Mouse (Mus musculus): ENCODE measurements around the gene Abhd6. TPM values are rescaled to one million over a fixed set of nuclear protein-coding genes. Genes with fewer than 3 reads are reported as not detected.

Abhd6 gene
- polyA plus RNA-seq, 1 experiment from 2014 or later, result 21.4 TPM

DNA sequence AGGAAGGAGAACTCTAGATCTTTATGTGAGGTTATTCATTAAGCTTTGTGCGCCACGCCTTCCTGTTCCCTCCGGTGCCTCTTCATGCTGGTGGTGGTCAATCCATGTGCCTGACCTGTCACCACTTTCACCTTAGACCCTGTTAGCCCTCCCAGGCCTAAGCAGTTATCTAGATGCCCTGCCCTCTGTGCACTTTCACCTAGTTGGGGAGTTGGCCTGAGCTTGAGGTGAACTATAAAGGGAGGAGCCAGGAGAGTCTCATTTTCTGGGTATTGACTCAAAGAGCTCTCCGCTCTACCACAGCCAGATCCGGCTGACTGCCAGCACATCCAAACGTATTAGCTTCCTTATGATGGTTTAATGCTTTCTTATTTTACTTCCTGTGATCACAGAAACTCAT lies 13.6 kb downstream of the Abhd6 start:
- ATAC-seq (ENCODE audit: insufficient number of reproducible peaks, insufficient read depth, low FRiP score, low TSS enrichment), result no peak
- no peak overlapping the region for H3K4me3 ChIP-seq
- no peaks in the 10 kb centered on the region for H3K36me3 ChIP-seq
- H3K27ac ChIP-seq, result no peak overlapping the region
- no peaks in the 10 kb centered on the region for H3K27me3 ChIP-seq
- WGBS, result 88% methylated on average over 6 of the region's 6 CpGs
- H3K9ac ChIP-seq, result no peak overlapping the region
- no peak overlapping the region for H3K4me2 ChIP-seq (replicated peaks)
- H3K4me1 ChIP-seq, result peaks cover 10% of the 10 kb centered on the region; the same call in 1 of the 2 replicates
- no peaks in the 10 kb centered on the region for H3K9me3 ChIP-seq

GRCm38 (mm10) chr14:8016951-8017350 lies 14.2 kb downstream of the Abhd6 start:
- ATAC-seq (ENCODE audit: insufficient number of reproducible peaks, insufficient read depth, low FRiP score, low TSS enrichment), result no peak
- Histone ChIP-seq H3K4me1 (peaks cover 10% of the 10 kb centered on the region; the same call in 1 of the 2 replicates), H3K27me3 (no peaks in the 10 kb centered on the region), H3K27ac (no peak overlapping the region), H3K9ac (no peak overlapping the region), H3K4me2 (replicated peaks) (no peak overlapping the region), H3K36me3 (no peaks in the 10 kb centered on the region), H3K9me3 (no peaks in the 10 kb centered on the region), H3K4me3 (no peak overlapping the region)
- 86% methylated on average over 1 of the region's 1 CpGs for WGBS

- Histone ChIP-seq H3K4me3 (no peak overlapping the region), H3K4me2 (replicated peaks) (no peak overlapping the region), H3K4me1 (no peaks in the 10 kb centered on the region), H3K27ac (no peak overlapping the region), H3K9ac (no peak overlapping the region), H3K27me3 (no peaks in the 10 kb centered on the region), H3K9me3 (no peaks in the 10 kb centered on the region), H3K36me3 (no peaks in the 10 kb centered on the region)
- WGBS, result 97% methylated on average over 1 of the region's 1 CpGs
- ATAC-seq (ENCODE audit: insufficient number of reproducible peaks, insufficient read depth, low FRiP score, low TSS enrichment), result no peak
Measured at GRCm38 (mm10) chr14:8020011-8020410, 17.3 kb downstream of the Abhd6 start.

- Histone ChIP-seq H3K9me3 (no peaks in the 10 kb centered on the region), H3K4me3 (no peak overlapping the region), H3K4me1 (no peaks in the 10 kb centered on the region), H3K27me3 (no peaks in the 10 kb centered on the region), H3K27ac (no peak overlapping the region), H3K9ac (no peak overlapping the region), H3K4me2 (replicated peaks) (no peak overlapping the region), H3K36me3 (no peaks in the 10 kb centered on the region)
- no peak for ATAC-seq (ENCODE audit: insufficient number of reproducible peaks, insufficient read depth, low FRiP score, low TSS enrichment)
- 86% methylated on average over 7 of the region's 7 CpGs for WGBS
Measured at GRCm38 (mm10) chr14:8020546-8020945, 17.8 kb downstream of the Abhd6 start.

GRCm38 (mm10) chr14:8024469-8024868 lies 21.8 kb downstream of the Abhd6 start:
- Histone ChIP-seq H3K36me3 (no peaks in the 10 kb centered on the region), H3K4me1 (no peaks in the 10 kb centered on the region), H3K4me3 (no peak overlapping the region), H3K27me3 (no peaks in the 10 kb centered on the region), H3K9me3 (no peaks in the 10 kb centered on the region), H3K4me2 (replicated peaks) (no peak overlapping the region), H3K27ac (no peak overlapping the region), H3K9ac (no peak overlapping the region)
- 29% methylated on average over 6 of the region's 6 CpGs for WGBS
- no peak for ATAC-seq (ENCODE audit: insufficient number of reproducible peaks, insufficient read depth, low FRiP score, low TSS enrichment)

- no peak overlapping the region for H3K9ac ChIP-seq
- no peak overlapping the region for H3K4me3 ChIP-seq
- no peaks in the 10 kb centered on the region for H3K4me1 ChIP-seq
- WGBS, result 85% methylated on average over 10 of the region's 10 CpGs
- H3K4me2 ChIP-seq (replicated peaks), result no peak overlapping the region
- H3K27ac ChIP-seq, result no peak overlapping the region
- no peaks in the 10 kb centered on the region for H3K27me3 ChIP-seq
- ATAC-seq (ENCODE audit: insufficient number of reproducible peaks, insufficient read depth, low FRiP score, low TSS enrichment), result no peak
- H3K36me3 ChIP-seq, result no peaks in the 10 kb centered on the region
- H3K9me3 ChIP-seq, result no peaks in the 10 kb centered on the region
Measured at GRCm38 (mm10) chr14:8024936-8025335, 22.2 kb downstream of the Abhd6 start.

GRCm38 (mm10) chr14:8026769-8027531 lies 24.2 kb downstream of the Abhd6 start:
- no peak for ATAC-seq (ENCODE audit: insufficient number of reproducible peaks, insufficient read depth, low FRiP score, low TSS enrichment)
- Histone ChIP-seq H3K4me3 (no peak overlapping the region), H3K36me3 (no peaks in the 10 kb centered on the region), H3K27ac (no peak overlapping the region), H3K9ac (no peak overlapping the region), H3K4me1 (no peaks in the 10 kb centered on the region), H3K27me3 (no peaks in the 10 kb centered on the region), H3K4me2 (replicated peaks) (no peak overlapping the region), H3K9me3 (no peaks in the 10 kb centered on the region)
- 75% methylated on average over 10 of the region's 10 CpGs for WGBS

DNA sequence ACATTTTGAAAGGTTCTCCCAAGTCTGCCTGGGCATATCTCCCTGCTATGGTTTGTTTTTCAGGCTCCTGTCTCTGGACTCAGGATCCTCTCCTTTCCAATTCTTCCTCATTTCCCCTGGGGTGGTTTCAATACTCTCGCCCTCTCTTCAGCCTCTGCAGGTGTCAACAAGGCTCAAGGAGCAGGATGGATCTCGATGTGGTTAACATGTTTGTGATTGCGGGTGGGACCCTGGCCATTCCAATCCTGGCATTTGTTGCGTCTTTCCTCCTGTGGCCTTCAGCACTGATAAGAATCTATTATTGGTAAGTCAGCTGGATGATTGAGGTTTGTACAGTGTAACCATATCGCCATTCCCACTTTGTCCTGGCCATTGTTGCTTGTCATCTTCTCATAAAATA lies 25.4 kb downstream of the Abhd6 start:
- no peak overlapping the region for H3K9ac ChIP-seq
- no peaks in the 10 kb centered on the region for H3K27me3 ChIP-seq
- H3K4me3 ChIP-seq, result no peak overlapping the region
- no peak for ATAC-seq (ENCODE audit: insufficient number of reproducible peaks, insufficient read depth, low FRiP score, low TSS enrichment)
- H3K36me3 ChIP-seq, result no peaks in the 10 kb centered on the region
- no peak overlapping the region for H3K4me2 ChIP-seq (replicated peaks)
- 81% methylated on average over 5 of the region's 5 CpGs for WGBS
- no peaks in the 10 kb centered on the region for H3K9me3 ChIP-seq
- H3K4me1 ChIP-seq, result no peaks in the 10 kb centered on the region
- H3K27ac ChIP-seq, result no peak overlapping the region

GRCm38 (mm10) chr14:8029752-8030151 lies 27.1 kb downstream of the Abhd6 start:
- no peak overlapping the region for H3K27ac ChIP-seq
- no peak overlapping the region for H3K9ac ChIP-seq
- no peak for ATAC-seq (ENCODE audit: insufficient number of reproducible peaks, insufficient read depth, low FRiP score, low TSS enrichment)
- H3K27me3 ChIP-seq, result no peaks in the 10 kb centered on the region
- 85% methylated on average over 1 of the region's 1 CpGs for WGBS
- no peaks in the 10 kb centered on the region for H3K9me3 ChIP-seq
- H3K36me3 ChIP-seq, result no peaks in the 10 kb centered on the region
- H3K4me1 ChIP-seq, result no peaks in the 10 kb centered on the region
- no peak overlapping the region for H3K4me2 ChIP-seq (replicated peaks)
- no peak overlapping the region for H3K4me3 ChIP-seq

DNA sequence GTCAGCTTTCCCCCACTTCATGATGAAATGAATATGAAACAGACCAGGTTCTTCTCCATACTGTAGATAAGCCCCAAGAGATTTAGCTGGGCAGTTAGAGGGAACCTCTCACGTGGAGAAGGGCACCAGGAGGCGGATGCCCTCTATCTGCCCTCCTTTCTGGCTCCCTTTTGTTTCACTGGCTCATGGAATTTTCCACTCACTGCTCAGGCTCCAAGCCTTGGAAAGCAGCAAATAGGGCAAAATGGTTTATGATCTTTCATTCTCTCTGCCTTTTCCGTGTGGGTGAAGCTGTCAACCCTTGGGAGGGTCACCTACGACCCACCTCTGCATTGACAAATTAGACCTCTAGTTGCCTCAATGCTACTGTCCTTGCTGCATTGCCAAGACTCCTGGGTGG lies 27.8 kb downstream of the Abhd6 start:
- Histone ChIP-seq H3K9ac (no peak overlapping the region), H3K9me3 (no peaks in the 10 kb centered on the region), H3K36me3 (no peaks in the 10 kb centered on the region), H3K4me1 (no peaks in the 10 kb centered on the region), H3K27me3 (no peaks in the 10 kb centered on the region), H3K4me2 (replicated peaks) (no peak overlapping the region), H3K4me3 (no peak overlapping the region), H3K27ac (no peak overlapping the region)
- ATAC-seq (ENCODE audit: insufficient number of reproducible peaks, insufficient read depth, low FRiP score, low TSS enrichment), result no peak
- WGBS, result 65% methylated on average over 4 of the region's 4 CpGs

DNA sequence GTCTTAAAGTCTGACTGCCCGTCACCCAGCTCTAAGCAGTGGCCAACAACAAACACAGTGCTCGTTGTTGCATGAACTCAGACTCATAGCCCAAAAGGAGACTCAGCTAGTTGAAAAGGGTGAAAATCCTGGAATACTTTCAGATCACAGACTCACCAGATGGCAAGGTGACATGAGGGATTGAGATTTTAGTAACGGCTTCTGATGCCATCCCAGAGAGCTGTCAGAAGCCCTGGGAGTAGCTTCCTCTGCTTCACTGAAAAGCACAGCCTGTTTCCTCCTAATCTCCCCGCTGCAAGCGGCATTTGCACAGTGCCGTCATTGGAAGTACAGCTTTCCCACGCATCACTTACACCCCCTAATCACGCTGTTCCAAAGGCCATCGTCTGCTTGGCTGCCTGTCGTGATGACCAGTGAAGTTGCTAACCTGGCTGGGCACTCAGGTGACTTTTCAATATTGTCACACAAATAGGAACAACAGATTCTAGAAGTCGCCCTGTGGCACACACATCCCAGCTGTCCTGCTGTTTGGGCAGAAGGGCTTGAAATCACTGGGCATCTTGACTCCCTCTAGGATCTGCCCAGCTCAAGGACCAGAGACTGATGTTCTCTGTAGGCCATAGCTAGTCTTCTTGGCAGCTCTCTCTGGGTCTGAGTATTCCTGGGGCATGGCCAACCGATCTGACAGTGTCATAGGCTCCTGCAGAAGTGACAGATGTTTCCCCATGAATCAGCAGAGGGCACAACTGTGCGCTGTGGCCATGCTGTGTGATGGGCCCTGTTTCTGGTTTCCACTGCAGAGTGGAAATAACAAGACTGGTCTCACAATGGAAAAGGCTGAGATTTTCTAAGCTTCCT lies 29.6 kb downstream of the Abhd6 start:
- Histone ChIP-seq H3K9me3 (no peaks in the 10 kb centered on the region), H3K36me3 (no peaks in the 10 kb centered on the region), H3K4me3 (no peak overlapping the region), H3K27ac (no peak overlapping the region), H3K9ac (no peak overlapping the region), H3K4me2 (replicated peaks) (no peak overlapping the region), H3K27me3 (no peaks in the 10 kb centered on the region), H3K4me1 (no peaks in the 10 kb centered on the region)
- ATAC-seq (ENCODE audit: insufficient number of reproducible peaks, insufficient read depth, low FRiP score, low TSS enrichment), result no peak
- WGBS, result 75% methylated on average over 13 of the region's 13 CpGs

DNA sequence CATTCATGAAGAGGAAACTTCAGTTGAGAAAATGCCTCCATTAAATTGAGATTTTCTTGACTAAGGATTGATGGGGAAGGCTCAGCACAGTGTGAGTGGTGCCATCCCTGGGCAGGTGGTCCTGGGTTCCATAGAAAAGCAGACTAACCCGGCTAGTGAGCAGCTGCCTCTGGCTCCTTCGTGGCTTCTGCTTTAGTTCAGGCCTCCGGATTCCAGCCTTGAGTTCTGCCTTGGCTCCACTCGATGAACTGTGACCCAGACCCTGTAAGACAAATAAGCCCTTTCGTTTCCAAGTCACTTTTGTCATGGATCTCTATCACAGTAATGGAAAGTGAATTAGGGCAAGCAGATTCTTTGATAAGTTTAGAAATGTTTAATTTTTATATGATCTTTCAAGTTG lies 31.9 kb downstream of the Abhd6 start:
- H3K36me3 ChIP-seq, result no peaks in the 10 kb centered on the region
- no peaks in the 10 kb centered on the region for H3K27me3 ChIP-seq
- no peak overlapping the region for H3K4me3 ChIP-seq
- H3K27ac ChIP-seq, result no peak overlapping the region
- no peaks in the 10 kb centered on the region for H3K4me1 ChIP-seq
- H3K4me2 ChIP-seq (replicated peaks), result no peak overlapping the region
- 77% methylated on average over 5 of the region's 5 CpGs for WGBS
- ATAC-seq (ENCODE audit: insufficient number of reproducible peaks, insufficient read depth, low FRiP score, low TSS enrichment), result no peak
- no peak overlapping the region for H3K9ac ChIP-seq
- H3K9me3 ChIP-seq, result no peaks in the 10 kb centered on the region

Data from embryonic facial prominence, embryonic 12.5 days (tissue).